Mouse (Mus musculus): ENCODE measurements around the gene Kat5. TPM values are rescaled to one million over a fixed set of nuclear protein-coding genes. Genes with fewer than 3 reads are reported as not detected.
A peak's percentile ranks its signal among the peaks of the same experiment; 100 is the strongest.

The Kat5 gene
- polyA plus RNA-seq, 1 experiment from 2014 or later, result 73.8 TPM

GRCm38 (mm10) chr19:5629907-5630306 lies 19.9 kb upstream of the Kat5 start:
- DNase-seq (ENCODE audit: low spot score), result no peak

GRCm38 (mm10) chr19:5625311-5625710 lies 15.3 kb upstream of the Kat5 start:
- DNase-seq (ENCODE audit: low spot score), result no peak

- DNase-seq (ENCODE audit: low spot score), result no peak
These were observed 11.8 kb upstream of the Kat5 start for GRCm38 (mm10) chr19:5621884-5622283.

GRCm38 (mm10) chr19:5620007-5620406 lies 10.0 kb upstream of the Kat5 start:
- DNase-seq (ENCODE audit: low spot score), result no peak

GRCm38 (mm10) chr19:5614953-5615352 lies 4.9 kb upstream of the Kat5 start:
- no peak for DNase-seq (ENCODE audit: low spot score)

- DNase-seq (ENCODE audit: low spot score), result no peak
These were observed 2.9 kb upstream of the Kat5 start for GRCm38 (mm10) chr19:5612762-5613411.

- no peak for DNase-seq (ENCODE audit: low spot score)
These were observed 1.9 kb upstream of the Kat5 start for GRCm38 (mm10) chr19:5611973-5612372.

- no peak for DNase-seq (ENCODE audit: low spot score)
These were observed 878 bp downstream of the Kat5 start for GRCm38 (mm10) chr19:5609171-5609546.

- DNase-seq (ENCODE audit: low spot score), result no peak
These were observed 1.3 kb downstream of the Kat5 start for GRCm38 (mm10) chr19:5608707-5609106.

GRCm38 (mm10) chr19:5607705-5608410 lies 2.2 kb downstream of the Kat5 start:
- no peak for DNase-seq (ENCODE audit: low spot score)

GRCm38 (mm10) chr19:5606196-5606595 lies 3.8 kb downstream of the Kat5 start:
- DNase-seq (ENCODE audit: low spot score), result no peak

GRCm38 (mm10) chr19:5605126-5605525 lies 4.9 kb downstream of the Kat5 start:
- no peak for DNase-seq (ENCODE audit: low spot score)

- DNase-seq (ENCODE audit: low spot score), result no peak
These were observed 6.4 kb downstream of the Kat5 start for GRCm38 (mm10) chr19:5603664-5604063.

GRCm38 (mm10) chr19:5601752-5602541 lies 8.1 kb downstream of the Kat5 start, which contains the start of gene Rnaseh2c:
TSS of gene Rnaseh2c (plus strand) at chr19:5601873.
- peak; percentile 91 for DNase-seq (ENCODE audit: low spot score)

- DNase-seq (ENCODE audit: low spot score), result no peak
These were observed 10.8 kb downstream of the Kat5 start for GRCm38 (mm10) chr19:5599224-5599623.

- no peak for DNase-seq (ENCODE audit: low spot score)
These were observed 18.1 kb downstream of the Kat5 start for GRCm38 (mm10) chr19:5591888-5592287.

- no peak for DNase-seq (ENCODE audit: low spot score)
These were observed 20.9 kb downstream of the Kat5 start for GRCm38 (mm10) chr19:5589159-5589558.

GRCm38 (mm10) chr19:5581995-5582394 lies 28.0 kb downstream of the Kat5 start:
- DNase-seq (ENCODE audit: low spot score), result no peak

- DNase-seq (ENCODE audit: low spot score), result no peak
These were observed 29.3 kb downstream of the Kat5 start for GRCm38 (mm10) chr19:5580776-5581175.

GRCm38 (mm10) chr19:5579971-5580370 lies 30.1 kb downstream of the Kat5 start:
- DNase-seq (ENCODE audit: low spot score), result no peak

GRCm38 (mm10) chr19:5575336-5575735 lies 34.7 kb downstream of the Kat5 start:
- no peak for DNase-seq (ENCODE audit: low spot score)

All from thymus, postnatal 0 days (tissue).